Mouse (Mus musculus): ENCODE data around the gene Gm49776. TPM values are rescaled to one million over a fixed set of nuclear protein-coding genes. Genes with fewer than 3 reads are reported as not detected.

Gene Gm49776
- total and polyA plus RNA-seq, 3 experiments, result not detected

DNA sequence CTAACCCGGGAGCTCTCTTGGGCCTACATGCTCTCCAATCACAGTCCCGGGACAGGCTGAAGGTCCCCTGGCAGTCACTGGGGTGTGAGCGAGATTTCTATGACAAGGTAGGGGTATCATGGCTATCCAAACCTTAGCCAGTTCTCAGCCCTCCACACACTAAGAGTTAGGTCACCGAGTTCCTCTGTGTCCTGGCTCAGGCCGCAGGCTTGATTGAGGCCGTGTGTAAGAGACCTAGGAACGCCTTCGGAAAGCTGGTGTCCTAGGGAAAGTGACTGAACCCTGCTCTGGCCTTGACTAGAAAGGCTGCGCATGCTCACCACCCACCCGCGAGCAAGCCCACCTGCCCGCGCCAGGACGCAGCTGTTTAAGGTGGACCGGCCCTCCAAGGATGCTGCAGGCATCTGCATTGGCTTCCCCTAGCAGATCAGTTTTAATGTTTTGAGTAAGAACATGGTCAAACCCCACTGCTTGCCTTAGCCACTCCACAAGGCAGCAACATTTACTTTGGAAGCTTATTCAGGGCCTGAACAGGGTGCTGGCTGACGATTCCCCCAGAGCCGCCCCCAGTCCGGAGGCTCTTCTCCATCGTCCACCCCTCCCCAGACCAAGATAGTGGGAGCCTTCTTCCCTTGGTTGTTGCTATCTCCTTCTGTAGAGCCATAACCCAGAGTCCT is 22.6 kb downstream of the Gm49776 start:
- peaks cover 51% of the 10 kb centered on the region for H3K36me3 ChIP-seq (replicated peaks)
- ATAC-seq (ENCODE audit: extremely low read depth, insufficient number of reproducible peaks, low FRiP score, poor library complexity, severe bottlenecking) (no peak), DNase-seq (ENCODE audit: low spot score) (no peak)
- TF ChIP-seq CTCF (IDR thresholded peaks at IDR 0.05; ENCODE audit: low read depth, low read length) (no peak), GATA1 (IDR thresholded peaks at IDR 0.05; ENCODE audit: borderline replicate concordance, low read length) (no peak), TAL1 (conservative IDR thresholded peaks at IDR 0.05; ENCODE audit: low read depth, low read length) (no peak), POLR2AphosphoS5 (IDR thresholded peaks at IDR 0.05; ENCODE audit: insufficient replicate concordance, low read depth, low read length) (no peak), GATA2 (IDR thresholded peaks at IDR 0.05; ENCODE audit: borderline replicate concordance, low read depth, low read length) (no peak)
- peaks cover 45% of the 10 kb centered on the region for H3K27me3 ChIP-seq (ENCODE audit: insufficient read depth, low read length)
- no peaks in the 10 kb centered on the region for H3K9me3 ChIP-seq (replicated peaks)
- peaks cover 25% of the 10 kb centered on the region for H3K4me1 ChIP-seq (ENCODE audit: insufficient read depth, low read depth, low read length)
- peak overlapping the region; percentile 66; the same call in 1 of the 2 replicates for H3K4me3 ChIP-seq (ENCODE audit: low read depth, low read length)

DNA sequence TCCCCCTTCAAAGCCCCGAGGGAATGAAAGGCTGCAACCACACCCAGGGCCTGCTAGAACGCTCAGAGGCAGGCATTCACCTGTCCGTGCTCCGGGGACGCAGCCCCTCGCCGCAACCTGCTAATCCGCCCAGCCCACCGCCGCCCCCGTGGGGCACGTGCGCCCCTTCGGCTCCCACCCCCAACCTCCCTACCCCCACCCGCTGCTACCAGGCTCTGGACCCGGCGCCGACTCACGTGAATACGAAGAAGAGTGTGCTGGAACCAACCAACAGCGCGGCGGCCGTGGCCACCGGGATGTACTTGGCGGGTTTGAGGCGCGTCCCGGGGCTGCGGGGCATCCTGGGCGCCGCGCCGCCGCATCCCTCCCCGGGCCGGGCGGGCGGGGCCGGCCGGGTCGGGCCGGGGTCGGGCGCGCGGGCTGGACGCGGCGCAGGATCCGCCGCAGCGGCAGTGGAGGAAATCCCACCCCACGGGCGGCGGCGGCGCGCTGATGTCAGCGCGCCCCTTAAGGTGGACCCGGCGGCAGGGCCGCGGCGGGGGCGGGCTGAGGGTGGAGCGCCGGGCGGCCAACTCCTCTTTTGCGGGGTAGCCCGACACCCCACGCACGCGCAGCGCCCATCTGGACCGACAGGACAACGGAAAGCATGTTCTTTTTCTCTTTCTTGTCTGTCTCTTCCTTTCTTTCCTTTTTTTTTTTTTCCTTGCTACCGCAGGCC is 23.3 kb downstream of the Gm49776 start, which contains the start of gene Zdhhc8:
Gene Zdhhc8, minus strand, starts transcription at position 466 of the 718 bp plus-strand sequence.
- Histone ChIP-seq H3K9me3 (replicated peaks) (no peaks in the 10 kb centered on the region), H3K27me3 (ENCODE audit: insufficient read depth, low read length) (peaks cover 51% of the 10 kb centered on the region), H3K4me1 (ENCODE audit: insufficient read depth, low read depth, low read length) (peaks cover 25% of the 10 kb centered on the region), H3K4me3 (ENCODE audit: low read depth, low read length) (peak within 1 kb of the TSS; percentile 66), H3K36me3 (replicated peaks) (peaks cover 44% of the 10 kb centered on the region)
- TF ChIP-seq CTCF (IDR thresholded peaks at IDR 0.05; ENCODE audit: low read depth, low read length) (no peak), TAL1 (conservative IDR thresholded peaks at IDR 0.05; ENCODE audit: low read depth, low read length) (no peak)
- ATAC-seq (ENCODE audit: extremely low read depth, insufficient number of reproducible peaks, low FRiP score, poor library complexity, severe bottlenecking) (no peak), DNase-seq (ENCODE audit: low spot score) (no peak)

DNA sequence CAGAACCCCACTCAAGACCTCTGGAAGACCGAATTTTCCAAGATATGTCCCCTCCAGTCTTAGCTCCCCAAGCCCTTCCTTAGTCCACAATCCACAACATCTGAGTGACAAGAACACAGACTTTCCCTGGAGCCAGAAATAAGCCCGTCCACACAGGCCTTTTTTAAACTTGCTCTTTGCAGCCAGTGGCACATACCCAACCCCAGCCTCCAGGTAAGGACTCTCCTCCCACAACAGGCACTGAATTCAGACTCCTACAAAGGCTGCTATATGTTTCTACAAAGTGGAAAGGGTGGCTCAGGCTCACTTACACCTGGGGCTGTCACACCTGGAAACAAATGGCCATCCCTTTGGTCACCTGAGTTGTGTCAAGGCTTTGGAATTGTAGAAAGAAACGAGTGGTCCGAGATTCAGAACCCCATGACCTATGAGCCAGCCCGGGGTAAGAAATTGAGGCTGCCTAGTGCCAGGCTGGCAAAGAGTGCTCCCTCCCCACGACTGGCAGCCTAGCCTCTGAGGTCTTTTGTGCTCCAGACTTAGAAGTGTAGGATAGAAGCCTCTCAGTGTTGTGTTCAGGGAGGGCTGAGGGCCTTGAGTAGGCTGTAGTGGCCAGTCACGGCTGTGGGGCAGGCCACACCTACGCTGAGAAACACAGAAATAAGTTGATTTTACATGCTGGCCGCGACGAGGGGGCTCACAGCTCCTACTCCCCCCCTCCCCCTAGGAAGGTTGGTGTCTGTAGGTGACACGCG is 24.0 kb downstream of the Gm49776 start:
- Histone ChIP-seq H3K4me3 (ENCODE audit: low read depth, low read length) (peak overlapping the region; percentile 66), H3K27me3 (ENCODE audit: insufficient read depth, low read length) (peaks cover 58% of the 10 kb centered on the region), H3K4me1 (ENCODE audit: insufficient read depth, low read depth, low read length) (peaks cover 25% of the 10 kb centered on the region), H3K36me3 (replicated peaks) (peaks cover 38% of the 10 kb centered on the region), H3K9me3 (replicated peaks) (no peaks in the 10 kb centered on the region)
- DNase-seq (ENCODE audit: low spot score), result no peak
- TF ChIP-seq POLR2AphosphoS5 (IDR thresholded peaks at IDR 0.05; ENCODE audit: insufficient replicate concordance, low read depth, low read length) (no peak), CTCF (IDR thresholded peaks at IDR 0.05; ENCODE audit: low read depth, low read length) (no peak), GATA1 (IDR thresholded peaks at IDR 0.05; ENCODE audit: borderline replicate concordance, low read length) (no peak), GATA2 (IDR thresholded peaks at IDR 0.05; ENCODE audit: borderline replicate concordance, low read depth, low read length) (no peak), TAL1 (conservative IDR thresholded peaks at IDR 0.05; ENCODE audit: low read depth, low read length) (no peak)
- ATAC-seq (ENCODE audit: extremely low read depth, insufficient number of reproducible peaks, low FRiP score, poor library complexity, severe bottlenecking), result no peak

DNA sequence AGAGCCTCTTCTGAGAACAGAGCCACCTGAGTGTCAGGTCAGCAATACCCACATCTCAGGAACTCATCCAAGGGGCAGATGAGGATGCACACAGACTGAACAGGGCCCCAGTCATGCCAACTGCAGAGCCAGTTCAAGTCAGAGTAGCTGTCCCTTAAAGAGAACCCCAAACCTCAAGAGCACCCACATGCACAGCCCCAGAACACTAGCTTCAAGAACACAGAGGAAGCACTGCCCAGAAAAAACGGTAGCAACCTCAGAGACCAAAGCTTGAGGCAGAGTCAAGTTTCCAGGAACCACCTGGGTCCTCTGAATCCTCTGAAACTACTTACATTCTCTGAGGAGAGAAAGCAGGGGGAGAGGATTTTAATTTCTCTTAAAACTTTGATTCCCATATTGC is 24.7 kb downstream of the Gm49776 start:
- peaks cover 64% of the 10 kb centered on the region for H3K27me3 ChIP-seq (ENCODE audit: insufficient read depth, low read length)
- TF ChIP-seq GATA1 (IDR thresholded peaks at IDR 0.05; ENCODE audit: borderline replicate concordance, low read length) (no peak), CTCF (IDR thresholded peaks at IDR 0.05; ENCODE audit: low read depth, low read length) (no peak), GATA2 (IDR thresholded peaks at IDR 0.05; ENCODE audit: borderline replicate concordance, low read depth, low read length) (no peak), TAL1 (conservative IDR thresholded peaks at IDR 0.05; ENCODE audit: low read depth, low read length) (no peak)
- peaks cover 25% of the 10 kb centered on the region for H3K4me1 ChIP-seq (ENCODE audit: insufficient read depth, low read depth, low read length)
- peaks cover 32% of the 10 kb centered on the region for H3K36me3 ChIP-seq (replicated peaks)
- no peaks in the 10 kb centered on the region for H3K9me3 ChIP-seq (replicated peaks)
- ATAC-seq (ENCODE audit: extremely low read depth, insufficient number of reproducible peaks, low FRiP score, poor library complexity, severe bottlenecking) (no peak), DNase-seq (ENCODE audit: low spot score) (no peak)
- no peak overlapping the region for H3K4me3 ChIP-seq (ENCODE audit: low read depth, low read length)

DNA sequence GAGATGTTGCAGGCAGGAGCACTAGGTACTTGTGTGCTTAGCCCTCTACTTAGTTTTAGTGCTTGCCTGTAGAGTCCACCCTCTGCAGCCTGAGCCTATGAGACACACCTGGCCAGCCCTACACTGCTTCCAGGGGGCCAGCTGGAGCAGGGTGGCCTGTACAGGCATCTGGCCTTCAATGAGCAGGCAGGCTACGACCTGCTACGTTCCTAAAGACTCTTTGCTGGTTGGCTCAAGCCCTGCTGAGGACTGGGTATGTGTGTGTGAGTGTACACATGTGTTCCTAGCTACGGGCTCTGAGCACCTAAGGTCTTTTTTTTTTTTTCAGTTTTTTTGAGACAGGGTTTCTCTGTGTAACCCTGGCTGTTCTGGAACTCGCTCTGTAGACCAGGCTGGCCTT is 26.7 kb downstream of the Gm49776 start:
- DNase-seq (ENCODE audit: low spot score), result no peak
- Histone ChIP-seq H3K4me3 (ENCODE audit: low read depth, low read length) (no peak overlapping the region), H3K4me1 (ENCODE audit: insufficient read depth, low read depth, low read length) (peaks cover 15% of the 10 kb centered on the region), H3K36me3 (replicated peaks) (peaks cover 12% of the 10 kb centered on the region), H3K27me3 (ENCODE audit: insufficient read depth, low read length) (peaks cover 79% of the 10 kb centered on the region), H3K9me3 (replicated peaks) (no peaks in the 10 kb centered on the region)
- TF ChIP-seq TAL1 (conservative IDR thresholded peaks at IDR 0.05; ENCODE audit: low read depth, low read length) (no peak), POLR2AphosphoS5 (IDR thresholded peaks at IDR 0.05; ENCODE audit: insufficient replicate concordance, low read depth, low read length) (no peak), GATA2 (IDR thresholded peaks at IDR 0.05; ENCODE audit: borderline replicate concordance, low read depth, low read length) (no peak), CTCF (IDR thresholded peaks at IDR 0.05; ENCODE audit: low read depth, low read length) (no peak), GATA1 (IDR thresholded peaks at IDR 0.05; ENCODE audit: borderline replicate concordance, low read length) (no peak)
- ATAC-seq (ENCODE audit: extremely low read depth, insufficient number of reproducible peaks, low FRiP score, poor library complexity, severe bottlenecking), result no peak

DNA sequence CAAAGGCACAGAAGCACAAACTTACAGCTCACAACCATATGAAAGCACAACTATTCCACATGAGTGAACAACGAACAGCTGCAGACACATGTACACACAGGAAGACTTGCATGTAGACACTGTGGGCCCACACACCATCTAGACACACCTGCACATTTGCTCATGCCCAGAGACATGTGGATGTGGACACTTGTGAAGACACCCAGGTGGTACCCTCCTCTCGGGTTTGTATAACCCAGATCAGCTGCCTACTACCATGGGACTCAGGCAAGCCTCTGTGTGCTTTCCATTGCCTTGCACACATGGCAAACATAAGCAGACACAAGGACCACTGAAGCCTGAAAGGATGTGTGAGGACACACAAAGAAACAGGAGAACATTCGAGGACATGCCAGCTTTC is 27.1 kb downstream of the Gm49776 start:
- Histone ChIP-seq H3K27me3 (ENCODE audit: insufficient read depth, low read length) (peaks cover 75% of the 10 kb centered on the region), H3K4me3 (ENCODE audit: low read depth, low read length) (no peak overlapping the region), H3K9me3 (replicated peaks) (no peaks in the 10 kb centered on the region), H3K4me1 (ENCODE audit: insufficient read depth, low read depth, low read length) (peaks cover 14% of the 10 kb centered on the region), H3K36me3 (replicated peaks) (peaks cover 8% of the 10 kb centered on the region)
- DNase-seq (ENCODE audit: low spot score), result no peak
- no peak for ATAC-seq (ENCODE audit: extremely low read depth, insufficient number of reproducible peaks, low FRiP score, poor library complexity, severe bottlenecking)
- TF ChIP-seq POLR2AphosphoS5 (IDR thresholded peaks at IDR 0.05; ENCODE audit: insufficient replicate concordance, low read depth, low read length), result no peak
- no peak for TF ChIP-seq TAL1 (conservative IDR thresholded peaks at IDR 0.05; ENCODE audit: low read depth, low read length)
- TF ChIP-seq CTCF (IDR thresholded peaks at IDR 0.05; ENCODE audit: low read depth, low read length), result no peak
- no peak for TF ChIP-seq GATA1 (IDR thresholded peaks at IDR 0.05; ENCODE audit: borderline replicate concordance, low read length)
- TF ChIP-seq GATA2 (IDR thresholded peaks at IDR 0.05; ENCODE audit: borderline replicate concordance, low read depth, low read length), result no peak

All from G1E (cell line).